Mouse (Mus musculus) megakaryocyte, embryonic 14.5 days (primary cell): ENCODE measurements around the gene Gfod1.

ENCODE experiments used
- FLI1 ChIP-seq: IDR thresholded peaks from 2 replicates; pipeline ENCODE4 v1.6.1; 2012; ENCODE audit warnings: low read length, inconsistent platforms, mixed read lengths
- GATA1 ChIP-seq: IDR thresholded peaks from 3 replicates; pipeline ENCODE4 v1.6.1; 2012; ENCODE audit warnings: mixed read lengths, low read length, inconsistent platforms, borderline replicate concordance

GRCm38 (mm10) chr13:43196000-43196399 lies 108.0 kb downstream of the Gfod1 start:
- TF ChIP-seq FLI1, result no peak
- TF ChIP-seq GATA1, result no peak
